Comparison of ENCODE assay signal across 21 mouse cellular contexts in the genomic region with DNA sequence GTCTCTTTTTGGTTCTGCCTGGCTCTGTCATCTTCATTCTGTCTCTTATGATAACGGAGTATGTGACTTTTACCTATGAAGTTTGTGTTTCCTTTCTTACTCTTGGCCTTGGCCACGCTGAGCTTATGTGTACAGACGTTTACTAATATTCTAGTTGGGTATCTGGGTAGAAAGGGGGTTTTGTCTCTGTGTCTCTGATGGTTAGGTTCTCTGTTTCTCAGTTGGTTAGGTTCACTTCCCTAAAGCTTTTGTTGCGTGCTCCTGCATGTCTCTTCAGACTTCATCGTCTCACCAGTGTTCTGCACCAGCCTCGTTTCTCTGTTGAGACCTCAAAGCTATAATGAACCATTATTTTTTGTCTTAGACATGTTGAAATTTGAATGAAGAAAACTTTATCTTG. TPM values are rescaled to one million over a fixed set of nuclear protein-coding genes. Genes with fewer than 3 reads are reported as not detected.
A peak's percentile ranks its signal among the peaks of the same experiment; 100 is the strongest.
DNase-seq lines count a peak whose midpoint lies in the region; ATAC-seq and TF ChIP-seq lines count a peak whose summit lies in the region.
"Had no signal": no experiment of that assay in that cellular context is flagged by ENCODE, and none has a peak within 500 bp of the region (broad histone marks: within the 10 kb centered on the region; RNA-seq: fewer than 3 reads in every experiment).

No protein-coding gene starts in this region.

- no peak overlapping the region; the same call in 1 of the 2 replicates for H3K4me2 ChIP-seq in CH12.LX (ENCODE audit: insufficient read depth, low read depth, poor library complexity, severe bottlenecking)
- H3K4me2 ChIP-seq in neural tube, embryonic 15.5 days: no peak overlapping the region
- H3K4me2 ChIP-seq: embryonic facial prominence, embryonic 12.5 days; embryonic facial prominence, embryonic 15.5 days; hindbrain, embryonic 12.5 days; hindbrain, embryonic 15.5 days had no signal

- DNase-seq in spleen, postnatal 36 days (ENCODE audit: low spot score in 2 of 2): peak; percentile 39 to 56
- DNase-seq in spleen, postnatal 10 days (ENCODE audit: low spot score in 2 of 2): no peak
- peak; percentile 29 for DNase-seq in CH12.LX (ENCODE audit: extremely low read depth)
- DNase-seq in thymus, postnatal 10 days (ENCODE audit: low spot score in 2 of 2): no peak
- DNase-seq: adrenal gland, adult 2 months; adrenal gland, postnatal 14 days; cerebellum, adult 11 months; cerebellum, adult 2 months; cerebellum, adult 9-11 months; cerebellum, postnatal 25 days; forebrain, postnatal 0 days; gastrocnemius, postnatal 25 days; heart, adult 2 months had no signal

- no peaks in the 10 kb centered on the region for H3K9me3 ChIP-seq in CH12.LX (replicated peaks; ENCODE audit: low read length)
- no peaks in the 10 kb centered on the region for H3K9me3 ChIP-seq in neural tube, embryonic 15.5 days (replicated peaks)
- H3K9me3 ChIP-seq: embryonic facial prominence, embryonic 12.5 days; embryonic facial prominence, embryonic 15.5 days; heart, embryonic 10.5 days; hindbrain, embryonic 12.5 days; hindbrain, embryonic 15.5 days had no signal

- H3K4me1 ChIP-seq in CH12.LX (ENCODE audit: control insufficient read depth in 1 of 2, insufficient read depth in 2 of 2): peaks cover 5 to 25% of the 10 kb centered on the region in 2 experiments
- H3K4me1 ChIP-seq in neural tube, embryonic 15.5 days: no peaks in the 10 kb centered on the region
- H3K4me1 ChIP-seq: embryonic facial prominence, embryonic 12.5 days; embryonic facial prominence, embryonic 15.5 days; heart, embryonic 10.5 days; hindbrain, embryonic 12.5 days; hindbrain, embryonic 15.5 days had no signal

- WGBS in neural tube, embryonic 15.5 days: 96% methylated on average over 6 of the region's 6 CpGs

- ATAC-seq in neutrophil, adult 5-6 weeks (ENCODE audit: extremely low read depth, insufficient number of reproducible peaks, low FRiP score, poor library complexity, severe bottlenecking): peak; percentile 83
- ATAC-seq in neural tube, embryonic 15.5 days (ENCODE audit: low FRiP score): no peak
- ATAC-seq: forebrain, embryonic 14.5 days; forebrain, postnatal 0 days had no signal

- H3K27ac ChIP-seq in CH12.LX (ENCODE audit: insufficient read depth, low read depth): peak overlapping the region; percentile 46; the same call in 1 of the 2 replicates
- H3K27ac ChIP-seq in neural tube, embryonic 15.5 days (replicated peaks): no peak overlapping the region
- H3K27ac ChIP-seq: embryonic facial prominence, embryonic 12.5 days; embryonic facial prominence, embryonic 15.5 days; heart, adult 2 months; heart, embryonic 10.5 days; hindbrain, embryonic 12.5 days; hindbrain, embryonic 15.5 days had no signal

- H3K4me3 ChIP-seq in CH12.LX (replicated peaks in 1 of 3; ENCODE audit: low read depth in 2 of 3, low read length in 2 of 3, poor library complexity in 1 of 3): no peak overlapping the region
- H3K4me3 ChIP-seq in neural tube, embryonic 15.5 days (replicated peaks): no peak overlapping the region
- H3K4me3 ChIP-seq: embryonic facial prominence, embryonic 12.5 days; embryonic facial prominence, embryonic 15.5 days; heart, adult 2 months; heart, embryonic 10.5 days; hindbrain, embryonic 12.5 days; hindbrain, embryonic 15.5 days had no signal

- TF ChIP-seq EP300 in CH12.LX (IDR thresholded peaks at IDR 0.05; ENCODE audit: low read length): no peak; the same call in 1 of the 2 replicates

- peaks cover 38 to 75% of the 10 kb centered on the region in 2 experiments for H3K36me3 ChIP-seq in CH12.LX (replicated peaks in 1 of 2; ENCODE audit: control insufficient read depth in 1 of 2, insufficient read depth in 1 of 2, low read length in 1 of 2)
- peaks cover 36% of the 10 kb centered on the region for H3K36me3 ChIP-seq in neural tube, embryonic 15.5 days

- in situ Hi-C loops in CH12.LX (cut with MboI; ENCODE audit: low pct_ligation_motif_present, low pct_unique_long_range_greater_than_20kb, low sequenced_read_pairs): no loop called here

- dilution Hi-C loops in CH12.LX (cut with MboI; ENCODE audit: extremely low pct_ligation_motif_present, extremely low pct_unique_long_range_greater_than_20kb, low sequenced_read_pairs): no loop called here

- peaks cover 19% of the 10 kb centered on the region for H3K79me2 ChIP-seq in CH12.LX (replicated peaks; ENCODE audit: control insufficient read depth, extremely low read depth, insufficient read depth, poor library complexity, severe bottlenecking)

- no peak for TF ChIP-seq CTCF in CH12.LX (conservative IDR thresholded peaks at IDR 0.05 in 1 of 2, IDR thresholded peaks at IDR 0.05 in 1 of 2; ENCODE audit: low read depth in 2 of 2, low read length in 2 of 2)

- no peaks in the 10 kb centered on the region for H3K27me3 ChIP-seq in CH12.LX (replicated peaks)
- H3K27me3 ChIP-seq in neural tube, embryonic 15.5 days (replicated peaks): no peaks in the 10 kb centered on the region
- H3K27me3 ChIP-seq: embryonic facial prominence, embryonic 12.5 days; embryonic facial prominence, embryonic 15.5 days; hindbrain, embryonic 12.5 days; hindbrain, embryonic 15.5 days had no signal

- no peak for TF ChIP-seq RAD21 in CH12.LX (IDR thresholded peaks at IDR 0.05; ENCODE audit: low read depth, low read length)

- H3K9ac ChIP-seq in CH12.LX (ENCODE audit: insufficient read depth, low read depth): no peak overlapping the region
- no peak overlapping the region for H3K9ac ChIP-seq in neural tube, embryonic 15.5 days (replicated peaks)
- H3K9ac ChIP-seq: embryonic facial prominence, embryonic 12.5 days; embryonic facial prominence, embryonic 15.5 days; forebrain, postnatal 0 days; hindbrain, embryonic 12.5 days; hindbrain, embryonic 15.5 days had no signal

- TF ChIP-seq POLR2A in CH12.LX (IDR thresholded peaks at IDR 0.05; ENCODE audit: low read depth, low read length): no peak

TF ChIP-seq in CH12.LX, 34 proteins besides CTCF, POLR2A, EP300 and RAD21:
- TF ChIP-seq ZC3H11A (IDR thresholded peaks at IDR 0.05; ENCODE audit: low read depth, low read length) (no peak), ZMIZ1 (IDR thresholded peaks at IDR 0.05; ENCODE audit: low read depth, low read length) (no peak), TBP (conservative IDR thresholded peaks at IDR 0.05; ENCODE audit: low read depth, low read length) (no peak), SMC3 (IDR thresholded peaks at IDR 0.05; ENCODE audit: low read depth, low read length) (no peak), MYC (IDR thresholded peaks at IDR 0.05; ENCODE audit: low read depth, low read length) (no peak), GABPA (IDR thresholded peaks at IDR 0.05; ENCODE audit: insufficient replicate concordance, low read depth, low read length) (no peak), IRF4 (IDR thresholded peaks at IDR 0.05; ENCODE audit: low read depth, low read length) (peak; percentile 52; the same call in 1 of the 2 replicates)

RNA-seq across cellular contexts. Expression of gene Smc6, which starts 11.5 kb away (rescaled TPM):
- total RNA-seq in CH12.LX (2012; rRNA removed): 48.9 and 50.1 TPM in 2 replicates
- 47.9 and 55.8 TPM in 2 replicates for total RNA-seq in CH12.LX (2014; rRNA removed)
- 62.9 and 84.4 TPM in 2 replicates for polyA plus RNA-seq in CH12.LX (2012; ENCODE audit: insufficient read length, low read depth)
- 101 and 102 TPM in 2 replicates for total RNA-seq in neutrophil, adult 5-6 weeks (2017)
- 113 and 124 TPM in 2 replicates for polyA plus RNA-seq in neural tube, embryonic 15.5 days (2015; fragmentation: Nextera tagmentation; extraction: Ambion mirVana)

RNA-seq across cellular contexts. Expression of gene Gen1, which starts 11.6 kb away (rescaled TPM):
- 13.2 and 16.8 TPM in 2 replicates for total RNA-seq in CH12.LX (2012; rRNA removed)
- 14.4 and 14.8 TPM in 2 replicates for total RNA-seq in CH12.LX (2014; rRNA removed)
- 14.3 and 15.3 TPM in 2 replicates for polyA plus RNA-seq in CH12.LX (2012; ENCODE audit: insufficient read length, low read depth)
- total RNA-seq in neutrophil, adult 5-6 weeks (2017): 1.2 and 1.4 TPM in 2 replicates
- 1.9 and 3.3 TPM in 2 replicates for polyA plus RNA-seq in neural tube, embryonic 15.5 days (2015; fragmentation: Nextera tagmentation; extraction: Ambion mirVana)
- polyA plus RNA-seq: adrenal gland, adult 2 months had no signal

Comparison
In these comparisons a context has a peak if more than half of its experiments do, and no peak if none do; other contexts are left out.
1. DNase-seq: peak in spleen, postnatal 36 days (2 of 2) and CH12.LX (single experiment); none in spleen, postnatal 10 days (0 of 2) and thymus, postnatal 10 days (0 of 2).